ENCODE assay signal across 9 mouse cellular contexts in the genomic region with DNA sequence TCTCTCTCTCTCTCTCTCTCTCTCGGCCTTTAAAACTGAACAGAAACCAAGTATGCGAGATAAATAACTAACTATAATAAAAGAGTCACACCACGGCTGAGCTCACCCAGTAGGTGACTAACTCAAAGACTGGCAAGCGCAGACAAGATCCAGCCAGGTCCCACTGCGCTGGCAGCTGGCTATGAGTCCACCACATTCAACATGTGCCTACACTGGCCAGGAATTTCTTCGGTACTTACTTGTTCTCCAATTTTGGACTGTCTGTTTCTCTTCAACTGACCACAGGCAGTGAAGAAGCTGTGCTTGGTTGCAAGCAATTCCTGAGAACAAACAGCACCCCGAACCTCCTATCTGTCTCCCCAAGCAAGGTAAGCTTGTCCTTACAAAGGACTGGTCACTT. TPM values are rescaled to one million over a fixed set of nuclear protein-coding genes. Genes with fewer than 3 reads are reported as not detected.
DNase-seq lines count a peak whose midpoint lies in the region; ATAC-seq and TF ChIP-seq lines count a peak whose summit lies in the region.
"Had no signal": no experiment of that assay in that cellular context is flagged by ENCODE, and none has a peak within 500 bp of the region (broad histone marks: within the 10 kb centered on the region; RNA-seq: fewer than 3 reads in every experiment).

No protein-coding gene starts in this region.

- H3K4me3 ChIP-seq in liver, adult 2 months (ENCODE audit: insufficient read depth, low read depth, low read length) = no peak overlapping the region
- peak overlapping the region; percentile 95 for H3K4me3 ChIP-seq in embryonic facial prominence, embryonic 13.5 days
- peak overlapping the region; percentile 100 for H3K4me3 ChIP-seq in hindbrain, embryonic 14.5 days (replicated peaks; ENCODE audit: low read length)
- peak overlapping the region; percentile 87 for H3K4me3 ChIP-seq in liver, embryonic 12.5 days

- ATAC-seq in embryonic facial prominence, embryonic 13.5 days (ENCODE audit: insufficient number of reproducible peaks, insufficient read depth, low FRiP score, low TSS enrichment, low read depth) = no peak
- ATAC-seq in hindbrain, embryonic 14.5 days (ENCODE audit: low FRiP score) = no peak
- no peak for ATAC-seq in liver, embryonic 12.5 days
- ATAC-seq in inflammation-experienced regulatory T-cells, adult 6 months = no peak

- peaks cover 5% of the 10 kb centered on the region; the same call in 1 of the 2 replicates for H3K36me3 ChIP-seq in liver, adult 2 months (ENCODE audit: control insufficient read depth, insufficient read depth, low read length)
- H3K36me3 ChIP-seq in embryonic facial prominence, embryonic 13.5 days = peaks cover 37% of the 10 kb centered on the region
- H3K36me3 ChIP-seq in hindbrain, embryonic 14.5 days (replicated peaks; ENCODE audit: control insufficient read depth, insufficient read depth) = peaks cover 42% of the 10 kb centered on the region
- peaks cover 43% of the 10 kb centered on the region for H3K36me3 ChIP-seq in liver, embryonic 12.5 days

- peak overlapping the region; percentile 14 for H3K27ac ChIP-seq in liver, adult 2 months (replicated peaks; ENCODE audit: insufficient read depth, low read depth, low read length)
- no peak overlapping the region for H3K27ac ChIP-seq in embryonic facial prominence, embryonic 13.5 days
- no peak overlapping the region for H3K27ac ChIP-seq in hindbrain, embryonic 14.5 days
- H3K27ac ChIP-seq in liver, embryonic 12.5 days = no peak overlapping the region
- H3K27ac ChIP-seq: macrophage had no signal

- no peaks in the 10 kb centered on the region for H3K9me3 ChIP-seq in embryonic facial prominence, embryonic 13.5 days
- H3K9me3 ChIP-seq in hindbrain, embryonic 14.5 days (ENCODE audit: control insufficient read depth, low read length) = no peaks in the 10 kb centered on the region
- no peaks in the 10 kb centered on the region for H3K9me3 ChIP-seq in liver, embryonic 12.5 days (replicated peaks)

- peaks cover 5% of the 10 kb centered on the region; the same call in 1 of the 2 replicates for H3K79me2 ChIP-seq in liver, adult 2 months (ENCODE audit: control insufficient read depth, insufficient read depth, low read length)

- peak overlapping the region; percentile 80 for H3K4me2 ChIP-seq in embryonic facial prominence, embryonic 13.5 days
- H3K4me2 ChIP-seq in hindbrain, embryonic 14.5 days (replicated peaks) = peak overlapping the region; percentile 62
- H3K4me2 ChIP-seq in liver, embryonic 12.5 days = peak overlapping the region; percentile 92

- no peak for TF ChIP-seq CTCF in liver, adult 2 months (IDR thresholded peaks at IDR 0.05; ENCODE audit: low read depth, low read length)

- no peak for TF ChIP-seq POLR2A in liver, adult 2 months (IDR thresholded peaks at IDR 0.05; ENCODE audit: extremely low read depth, insufficient read depth, low read length)

- no peak overlapping the region for H3K9ac ChIP-seq in liver, adult 2 months (ENCODE audit: low read depth, low read length)
- peak overlapping the region; percentile 94 for H3K9ac ChIP-seq in embryonic facial prominence, embryonic 13.5 days
- peak overlapping the region; percentile 97; the same call in 1 of the 2 replicates for H3K9ac ChIP-seq in hindbrain, embryonic 14.5 days
- peak overlapping the region; percentile 93 for H3K9ac ChIP-seq in liver, embryonic 12.5 days

- H3K4me1 ChIP-seq in liver, adult 2 months (ENCODE audit: control insufficient read depth, insufficient read depth, low read length) = peaks cover 19% of the 10 kb centered on the region; the same call in 1 of the 2 replicates
- H3K4me1 ChIP-seq in embryonic facial prominence, embryonic 13.5 days = peaks cover 57% of the 10 kb centered on the region
- H3K4me1 ChIP-seq in hindbrain, embryonic 14.5 days (replicated peaks; ENCODE audit: control insufficient read depth, insufficient read depth, low read length) = peaks cover 29% of the 10 kb centered on the region
- peaks cover 41% of the 10 kb centered on the region for H3K4me1 ChIP-seq in liver, embryonic 12.5 days

- no peak for DNase-seq in liver, adult 2 months (ENCODE audit: extremely low read depth, low read depth, low spot score)
- no peak for DNase-seq in liver
- no peak for DNase-seq in hindbrain, embryonic 14.5 days (ENCODE audit: low spot score)
- DNase-seq in urinary bladder, adult 2 months (ENCODE audit: low spot score) = no peak
- DNase-seq in thymus, postnatal 14 days = no peak

- H3K27me3 ChIP-seq in liver, adult 2 months (ENCODE audit: control insufficient read depth, insufficient read depth, low read length) = no peaks in the 10 kb centered on the region
- no peaks in the 10 kb centered on the region for H3K27me3 ChIP-seq in embryonic facial prominence, embryonic 13.5 days
- H3K27me3 ChIP-seq in hindbrain, embryonic 14.5 days (ENCODE audit: control insufficient read depth, insufficient read depth, low read length) = no peaks in the 10 kb centered on the region
- no peaks in the 10 kb centered on the region for H3K27me3 ChIP-seq in liver, embryonic 12.5 days (replicated peaks)

- WGBS in liver, adult 2 months = 20% methylated on average over 7 of the region's 7 CpGs
- WGBS in embryonic facial prominence, embryonic 13.5 days = 62% methylated on average over 7 of the region's 7 CpGs
- 69% methylated on average over 7 of the region's 7 CpGs for WGBS in hindbrain, embryonic 14.5 days
- WGBS in liver, embryonic 12.5 days (ENCODE audit: insufficient replicate concordance) = 58% methylated on average over 7 of the region's 7 CpGs

RNA-seq across cellular contexts. Expression of a gene that starts 2.1 kb away (rescaled TPM):
- 13.5 and 15.1 TPM in 2 replicates for total RNA-seq in liver, adult 2 months (2014; rRNA removed)
- polyA plus RNA-seq in liver, adult 2 months (2012; rRNA removed) = 8.9 and 12.3 TPM in 2 replicates
- 92.6 and 100.0 TPM in 2 replicates for polyA plus RNA-seq in embryonic facial prominence, embryonic 13.5 days (2015; fragmentation: Nextera tagmentation; extraction: Ambion mirVana)
- polyA plus RNA-seq in hindbrain, embryonic 14.5 days (2014; fragmentation: Nextera tagmentation; extraction: Ambion mirVana) = 84.6 and 88.6 TPM in 2 replicates
- 47.5 and 48.1 TPM in 2 replicates for polyA plus RNA-seq in liver, embryonic 12.5 days (2016; fragmentation: Nextera tagmentation; extraction: Ambion mirVana)
- polyA plus RNA-seq in inflammation-experienced regulatory T-cells, adult 6 months (2017; shearing (Covaris generic)) = 10 to 100 TPM; 45.0 to 72.2 (median 70.9) TPM
- 80.5 and 95.6 TPM in 2 replicates for polyA plus RNA-seq in urinary bladder, adult 2 months (2012; rRNA removed)
